In genomic region chr2:160029432-160029831, GRCm38 (mm10) we compare ENCODE assay signal across 26 mouse cellular contexts.
DNase-seq lines count a peak whose midpoint lies in the region; ATAC-seq and TF ChIP-seq lines count a peak whose summit lies in the region.
"Had no signal": no experiment of that assay in that cellular context is flagged by ENCODE, and none has a peak within 500 bp of the region (broad histone marks: within the 10 kb centered on the region; RNA-seq: fewer than 3 reads in every experiment).

No protein-coding gene starts in this region.

- no peak for DNase-seq in embryonic facial prominence, embryonic 10.5 days (ENCODE audit: low spot score)
- DNase-seq in limb, embryonic 10.5 days (ENCODE audit: low spot score) = no peak
- peak; percentile 6 for DNase-seq in gonadal fat pad, adult 2 months (ENCODE audit: low read depth)
- DNase-seq in stomach, postnatal 0 days (ENCODE audit: low spot score) = no peak
- DNase-seq in right cerebral cortex, postnatal 10 days (ENCODE audit: low spot score in 2 of 2) = no peak
- DNase-seq: adrenal gland, postnatal 10 days; cerebellum, adult 11 months; cerebellum, adult 2 months; cerebellum, adult 9-11 months; cerebellum, postnatal 25 days; forebrain, postnatal 0 days; gastrocnemius, postnatal 25 days; heart, adult 18-20 months; heart, postnatal 14 days; heart, postnatal 4 days had no signal

- peak; percentile 59; the same call in 1 of the 2 replicates for ATAC-seq in embryonic facial prominence, embryonic 13.5 days (ENCODE audit: insufficient number of reproducible peaks, insufficient read depth, low FRiP score, low TSS enrichment, low read depth)
- 0 out of 2 replicates have a peak, but pooled peaks have one; percentile 30 for ATAC-seq in limb, embryonic 15.5 days (ENCODE audit: insufficient number of reproducible peaks, low FRiP score, low TSS enrichment, low read depth)
- ATAC-seq in stomach, postnatal 0 days (ENCODE audit: low FRiP score, low TSS enrichment) = peak; percentile 40; the same call in 1 of the 2 replicates
- ATAC-seq in monocyte, adult 5-6 weeks (replicated peaks; ENCODE audit: insufficient number of reproducible peaks, low FRiP score, low TSS enrichment, poor library complexity, severe bottlenecking) = no peak
- ATAC-seq: forebrain, embryonic 14.5 days; forebrain, postnatal 0 days; hindbrain, postnatal 0 days; inflammation-experienced regulatory T-cells, adult 6 months had no signal

- peak; percentile 42 for TF ChIP-seq EP300 in stomach, postnatal 0 days (optimal IDR thresholded peaks at IDR 0.05)

- TF ChIP-seq CTCF in stomach, postnatal 0 days (IDR thresholded peaks at IDR 0.05; ENCODE audit: low read depth) = no peak

- 79% methylated on average over 1 of the region's 1 CpGs for WGBS in embryonic facial prominence, embryonic 13.5 days
- 74% methylated on average over 1 of the region's 1 CpGs for WGBS in embryonic facial prominence, embryonic 10.5 days
- 52% methylated on average over 1 of the region's 1 CpGs for WGBS in limb, embryonic 15.5 days
- 85% methylated on average over 1 of the region's 1 CpGs for WGBS in limb, embryonic 10.5 days
- 58% methylated on average over 1 of the region's 1 CpGs for WGBS in stomach, postnatal 0 days

- H3K36me3 ChIP-seq in embryonic facial prominence, embryonic 13.5 days = no peaks in the 10 kb centered on the region
- H3K36me3 ChIP-seq in embryonic facial prominence, embryonic 10.5 days (replicated peaks) = no peaks in the 10 kb centered on the region
- no peaks in the 10 kb centered on the region for H3K36me3 ChIP-seq in limb, embryonic 15.5 days
- no peaks in the 10 kb centered on the region for H3K36me3 ChIP-seq in limb, embryonic 10.5 days
- H3K36me3 ChIP-seq in stomach, postnatal 0 days (ENCODE audit: control insufficient read depth, insufficient read depth, low read length) = no peaks in the 10 kb centered on the region
- H3K36me3 ChIP-seq: embryonic facial prominence, embryonic 15.5 days; heart, embryonic 12.5 days; heart, embryonic 15.5 days had no signal

- H3K27me3 ChIP-seq in embryonic facial prominence, embryonic 13.5 days = no peaks in the 10 kb centered on the region
- no peaks in the 10 kb centered on the region for H3K27me3 ChIP-seq in embryonic facial prominence, embryonic 10.5 days (replicated peaks; ENCODE audit: low read depth, poor library complexity, severe bottlenecking)
- H3K27me3 ChIP-seq in limb, embryonic 15.5 days = no peaks in the 10 kb centered on the region
- no peaks in the 10 kb centered on the region for H3K27me3 ChIP-seq in limb, embryonic 10.5 days (ENCODE audit: low read depth, poor library complexity, severe bottlenecking)
- no peaks in the 10 kb centered on the region for H3K27me3 ChIP-seq in stomach, postnatal 0 days (ENCODE audit: control insufficient read depth, insufficient read depth, low read length)
- H3K27me3 ChIP-seq: embryonic facial prominence, embryonic 15.5 days; heart, embryonic 12.5 days; heart, embryonic 15.5 days; Patski had no signal

- H3K9ac ChIP-seq in embryonic facial prominence, embryonic 13.5 days = no peak overlapping the region
- no peak overlapping the region for H3K9ac ChIP-seq in limb, embryonic 15.5 days
- H3K9ac ChIP-seq in stomach, postnatal 0 days (ENCODE audit: low read length) = no peak overlapping the region
- H3K9ac ChIP-seq: embryonic facial prominence, embryonic 15.5 days; forebrain, postnatal 0 days; heart, embryonic 12.5 days; heart, embryonic 15.5 days; hindbrain, embryonic 14.5 days had no signal

- H3K27ac ChIP-seq in embryonic facial prominence, embryonic 13.5 days = no peak overlapping the region; the same call in 1 of the 2 replicates
- no peak overlapping the region for H3K27ac ChIP-seq in embryonic facial prominence, embryonic 10.5 days (replicated peaks)
- H3K27ac ChIP-seq in limb, embryonic 15.5 days = no peak overlapping the region
- H3K27ac ChIP-seq in limb, embryonic 10.5 days = no peak overlapping the region
- no peak overlapping the region for H3K27ac ChIP-seq in stomach, postnatal 0 days (replicated peaks)
- H3K27ac ChIP-seq: embryonic facial prominence, embryonic 15.5 days; heart, embryonic 15.5 days; hindbrain, embryonic 14.5 days; hindbrain, postnatal 0 days had no signal

- H3K4me3 ChIP-seq in embryonic facial prominence, embryonic 13.5 days = no peak overlapping the region
- H3K4me3 ChIP-seq in embryonic facial prominence, embryonic 10.5 days = no peak overlapping the region
- H3K4me3 ChIP-seq in limb, embryonic 15.5 days = no peak overlapping the region
- H3K4me3 ChIP-seq in limb, embryonic 10.5 days = no peak overlapping the region
- no peak overlapping the region for H3K4me3 ChIP-seq in stomach, postnatal 0 days (ENCODE audit: low read depth, low read length)
- H3K4me3 ChIP-seq: embryonic facial prominence, embryonic 15.5 days; heart, embryonic 12.5 days; heart, embryonic 15.5 days had no signal

- H3K4me1 ChIP-seq in embryonic facial prominence, embryonic 13.5 days = no peaks in the 10 kb centered on the region
- no peaks in the 10 kb centered on the region for H3K4me1 ChIP-seq in embryonic facial prominence, embryonic 10.5 days
- H3K4me1 ChIP-seq in limb, embryonic 15.5 days = no peaks in the 10 kb centered on the region
- H3K4me1 ChIP-seq in limb, embryonic 10.5 days = no peaks in the 10 kb centered on the region
- H3K4me1 ChIP-seq in stomach, postnatal 0 days (replicated peaks; ENCODE audit: control insufficient read depth, insufficient read depth) = no peaks in the 10 kb centered on the region
- H3K4me1 ChIP-seq: embryonic facial prominence, embryonic 15.5 days; heart, embryonic 15.5 days had no signal

- no peak overlapping the region for H3K4me2 ChIP-seq in embryonic facial prominence, embryonic 13.5 days
- no peak overlapping the region for H3K4me2 ChIP-seq in limb, embryonic 15.5 days
- no peak overlapping the region for H3K4me2 ChIP-seq in stomach, postnatal 0 days (replicated peaks; ENCODE audit: low read depth)
- H3K4me2 ChIP-seq: embryonic facial prominence, embryonic 15.5 days; heart, embryonic 12.5 days; heart, embryonic 15.5 days; hindbrain, embryonic 14.5 days had no signal

- H3K9me3 ChIP-seq in embryonic facial prominence, embryonic 13.5 days = no peaks in the 10 kb centered on the region
- H3K9me3 ChIP-seq in embryonic facial prominence, embryonic 10.5 days = no peaks in the 10 kb centered on the region
- no peaks in the 10 kb centered on the region for H3K9me3 ChIP-seq in limb, embryonic 15.5 days
- H3K9me3 ChIP-seq in limb, embryonic 10.5 days (replicated peaks) = no peaks in the 10 kb centered on the region
- no peaks in the 10 kb centered on the region for H3K9me3 ChIP-seq in stomach, postnatal 0 days (ENCODE audit: control insufficient read depth, low read length)
- H3K9me3 ChIP-seq: embryonic facial prominence, embryonic 15.5 days; heart, embryonic 12.5 days; heart, embryonic 15.5 days had no signal
